Mouse (Mus musculus): ENCODE results near the gene Gdpd1. TPM values are rescaled to one million over a fixed set of nuclear protein-coding genes. Genes with fewer than 3 reads are reported as not detected.
"Not testable (repeated sequence)": the region's sequence is repeated elsewhere in the genome, so short reads cannot be mapped to it uniquely, and the experiment has no call there.

Gene Gdpd1
- polyA plus RNA-seq, 1 experiment from 2014 or later = 195 TPM

GRCm38 (mm10) chr11:87085461-87085860 is 11.6 kb upstream of the Gdpd1 start:
- Histone ChIP-seq H3K27me3 (replicated peaks; ENCODE audit: control insufficient read depth, insufficient read depth, low read length) (no peaks in the 10 kb centered on the region), H3K36me3 (ENCODE audit: control insufficient read depth, insufficient read depth) (peaks cover 11% of the 10 kb centered on the region), H3K4me1 (replicated peaks; ENCODE audit: control insufficient read depth, insufficient read depth, low read length) (peaks cover 21% of the 10 kb centered on the region), H3K9ac (replicated peaks; ENCODE audit: low read depth, low read length) (no peak overlapping the region), H3K9me3 (ENCODE audit: control insufficient read depth, low read length) (no peaks in the 10 kb centered on the region), H3K4me3 (replicated peaks; ENCODE audit: low read length) (peak overlapping the region; percentile 96), H3K27ac (ENCODE audit: low read length) (no peak overlapping the region), H3K4me2 (ENCODE audit: low read length) (peak overlapping the region; percentile 96)
- no peak for ATAC-seq
- 90% methylated on average over 13 of the region's 13 CpGs for WGBS

GRCm38 (mm10) chr11:87083712-87084111 is 9.8 kb upstream of the Gdpd1 start:
- H3K9ac ChIP-seq (replicated peaks; ENCODE audit: low read depth, low read length) = no peak overlapping the region
- no peaks in the 10 kb centered on the region for H3K9me3 ChIP-seq (ENCODE audit: control insufficient read depth, low read length)
- no peak overlapping the region for H3K27ac ChIP-seq (ENCODE audit: low read length)
- H3K27me3 ChIP-seq (replicated peaks; ENCODE audit: control insufficient read depth, insufficient read depth, low read length) = no peaks in the 10 kb centered on the region
- no peak overlapping the region for H3K4me2 ChIP-seq (ENCODE audit: low read length)
- 93% methylated on average over 1 of the region's 1 CpGs for WGBS
- no peak for ATAC-seq
- H3K4me1 ChIP-seq (replicated peaks; ENCODE audit: control insufficient read depth, insufficient read depth, low read length) = peaks cover 24% of the 10 kb centered on the region
- no peak overlapping the region for H3K4me3 ChIP-seq (replicated peaks; ENCODE audit: low read length)
- peaks cover 21% of the 10 kb centered on the region for H3K36me3 ChIP-seq (ENCODE audit: control insufficient read depth, insufficient read depth)

- Histone ChIP-seq H3K4me2 (ENCODE audit: low read length) (peak overlapping the region; percentile 70), H3K9ac (replicated peaks; ENCODE audit: low read depth, low read length) (peak overlapping the region; percentile 75), H3K27ac (ENCODE audit: low read length) (peak overlapping the region; percentile 92), H3K27me3 (replicated peaks; ENCODE audit: control insufficient read depth, insufficient read depth, low read length) (no peaks in the 10 kb centered on the region), H3K4me1 (replicated peaks; ENCODE audit: control insufficient read depth, insufficient read depth, low read length) (peaks cover 35% of the 10 kb centered on the region), H3K36me3 (ENCODE audit: control insufficient read depth, insufficient read depth) (peaks cover 6% of the 10 kb centered on the region; the same call in 1 of the 2 replicates), H3K9me3 (ENCODE audit: control insufficient read depth, low read length) (no peaks in the 10 kb centered on the region), H3K4me3 (replicated peaks; ENCODE audit: low read length) (peak overlapping the region; percentile 50)
- ATAC-seq = peak; percentile 73
- 1% methylated on average over 24 of the region's 24 CpGs for WGBS
Measured at GRCm38 (mm10) chr11:87073343-87073865, 458 bp downstream of the Gdpd1 start.

- ATAC-seq = no peak
- 83% methylated on average over 3 of the region's 3 CpGs for whole genome bisulfite sequencing
- Histone ChIP-seq H3K4me2 (ENCODE audit: low read length) (no peak overlapping the region), H3K4me1 (replicated peaks; ENCODE audit: control insufficient read depth, insufficient read depth, low read length) (no peaks in the 10 kb centered on the region), H3K27me3 (replicated peaks; ENCODE audit: control insufficient read depth, insufficient read depth, low read length) (no peaks in the 10 kb centered on the region), H3K4me3 (replicated peaks; ENCODE audit: low read length) (no peak overlapping the region), H3K36me3 (ENCODE audit: control insufficient read depth, insufficient read depth) (peaks cover 32% of the 10 kb centered on the region), H3K9me3 (ENCODE audit: control insufficient read depth, low read length) (no peaks in the 10 kb centered on the region), H3K27ac (ENCODE audit: low read length) (no peak overlapping the region), H3K9ac (replicated peaks; ENCODE audit: low read depth, low read length) (no peak overlapping the region)
Measured at GRCm38 (mm10) chr11:87062087-87062486, 11.8 kb downstream of the Gdpd1 start.

GRCm38 (mm10) chr11:87060410-87060809 is 13.5 kb downstream of the Gdpd1 start:
- no peak overlapping the region for H3K4me2 ChIP-seq (ENCODE audit: low read length)
- H3K27me3 ChIP-seq (replicated peaks; ENCODE audit: control insufficient read depth, insufficient read depth, low read length) = no peaks in the 10 kb centered on the region
- H3K36me3 ChIP-seq (ENCODE audit: control insufficient read depth, insufficient read depth) = peaks cover 42% of the 10 kb centered on the region
- no peak for ATAC-seq
- H3K4me1 ChIP-seq (replicated peaks; ENCODE audit: control insufficient read depth, insufficient read depth, low read length) = no peaks in the 10 kb centered on the region
- H3K9me3 ChIP-seq (ENCODE audit: control insufficient read depth, low read length) = no peaks in the 10 kb centered on the region
- no peak overlapping the region for H3K9ac ChIP-seq (replicated peaks; ENCODE audit: low read depth, low read length)
- H3K27ac ChIP-seq (ENCODE audit: low read length) = no peak overlapping the region
- H3K4me3 ChIP-seq (replicated peaks; ENCODE audit: low read length) = no peak overlapping the region
- 98% methylated on average over 2 of the region's 2 CpGs for WGBS

- no peak overlapping the region for H3K4me2 ChIP-seq (ENCODE audit: low read length)
- peaks cover 53% of the 10 kb centered on the region for H3K36me3 ChIP-seq (ENCODE audit: control insufficient read depth, insufficient read depth)
- no peak overlapping the region for H3K4me3 ChIP-seq (replicated peaks; ENCODE audit: low read length)
- no peaks in the 10 kb centered on the region for H3K27me3 ChIP-seq (replicated peaks; ENCODE audit: control insufficient read depth, insufficient read depth, low read length)
- H3K27ac ChIP-seq (ENCODE audit: low read length) = no peak overlapping the region
- no peaks in the 10 kb centered on the region for H3K4me1 ChIP-seq (replicated peaks; ENCODE audit: control insufficient read depth, insufficient read depth, low read length)
- WGBS = 95% methylated on average over 6 of the region's 6 CpGs
- no peak overlapping the region for H3K9ac ChIP-seq (replicated peaks; ENCODE audit: low read depth, low read length)
- no peak for ATAC-seq
- H3K9me3 ChIP-seq (ENCODE audit: control insufficient read depth, low read length) = no peaks in the 10 kb centered on the region
Measured at GRCm38 (mm10) chr11:87056286-87056685, 17.6 kb downstream of the Gdpd1 start.

- H3K27ac ChIP-seq (ENCODE audit: low read length); H3K9ac ChIP-seq (replicated peaks; ENCODE audit: low read depth, low read length); ATAC-seq; H3K9me3 ChIP-seq (ENCODE audit: control insufficient read depth, low read length); H3K27me3 ChIP-seq (replicated peaks; ENCODE audit: control insufficient read depth, insufficient read depth, low read length); H3K4me3 ChIP-seq (replicated peaks; ENCODE audit: low read length); H3K4me1 ChIP-seq (replicated peaks; ENCODE audit: control insufficient read depth, insufficient read depth, low read length); H3K4me2 ChIP-seq (ENCODE audit: low read length): not testable (repeated sequence)
- H3K36me3 ChIP-seq (ENCODE audit: control insufficient read depth, insufficient read depth) = peaks cover 52% of the 10 kb centered on the region
- WGBS = 95% methylated on average over 7 of the region's 7 CpGs
Measured at GRCm38 (mm10) chr11:87048900-87049299, 25.0 kb downstream of the Gdpd1 start.

GRCm38 (mm10) chr11:87046968-87047367 is 26.9 kb downstream of the Gdpd1 start:
- peaks cover 51% of the 10 kb centered on the region for H3K36me3 ChIP-seq (ENCODE audit: control insufficient read depth, insufficient read depth)
- no peak overlapping the region for H3K4me2 ChIP-seq (ENCODE audit: low read length)
- H3K27ac ChIP-seq (ENCODE audit: low read length) = no peak overlapping the region
- ATAC-seq = no peak
- 92% methylated on average over 5 of the region's 5 CpGs for WGBS
- H3K9me3 ChIP-seq (ENCODE audit: control insufficient read depth, low read length) = no peaks in the 10 kb centered on the region
- H3K4me3 ChIP-seq (replicated peaks; ENCODE audit: low read length) = no peak overlapping the region
- H3K27me3 ChIP-seq (replicated peaks; ENCODE audit: control insufficient read depth, insufficient read depth, low read length) = no peaks in the 10 kb centered on the region
- no peaks in the 10 kb centered on the region for H3K4me1 ChIP-seq (replicated peaks; ENCODE audit: control insufficient read depth, insufficient read depth, low read length)
- no peak overlapping the region for H3K9ac ChIP-seq (replicated peaks; ENCODE audit: low read depth, low read length)

GRCm38 (mm10) chr11:87043052-87043451 is 30.8 kb downstream of the Gdpd1 start:
- Histone ChIP-seq H3K27ac (ENCODE audit: low read length) (no peak overlapping the region), H3K4me2 (ENCODE audit: low read length) (no peak overlapping the region), H3K4me3 (replicated peaks; ENCODE audit: low read length) (no peak overlapping the region), H3K36me3 (ENCODE audit: control insufficient read depth, insufficient read depth) (peaks cover 46% of the 10 kb centered on the region), H3K27me3 (replicated peaks; ENCODE audit: control insufficient read depth, insufficient read depth, low read length) (no peaks in the 10 kb centered on the region), H3K4me1 (replicated peaks; ENCODE audit: control insufficient read depth, insufficient read depth, low read length) (no peaks in the 10 kb centered on the region), H3K9me3 (ENCODE audit: control insufficient read depth, low read length) (no peaks in the 10 kb centered on the region), H3K9ac (replicated peaks; ENCODE audit: low read depth, low read length) (no peak overlapping the region)
- no peak for ATAC-seq
- WGBS = 84% methylated on average over 3 of the region's 3 CpGs
